Mouse (Mus musculus): ENCODE results near the gene Rgs9.
"Not testable (repeated sequence)": the region's sequence is repeated elsewhere in the genome, so short reads cannot be mapped to it uniquely, and the experiment has no call there.

Rgs9 gene

GRCm38 (mm10) chr11:109311885-109312605 is 14.1 kb upstream of the Rgs9 start:
- DNase-seq (ENCODE audit: low read depth in 2 of 2, low spot score in 2 of 2) = peak; percentile 46 to 58

GRCm38 (mm10) chr11:109305680-109306079 is 7.8 kb upstream of the Rgs9 start:
- no peak for DNase-seq (ENCODE audit: low read depth in 2 of 2, low spot score in 2 of 2)

- DNase-seq (ENCODE audit: low read depth in 2 of 2, low spot score in 2 of 2) = no peak
These were observed 4.4 kb upstream of the Rgs9 start for GRCm38 (mm10) chr11:109302338-109302737.

DNA sequence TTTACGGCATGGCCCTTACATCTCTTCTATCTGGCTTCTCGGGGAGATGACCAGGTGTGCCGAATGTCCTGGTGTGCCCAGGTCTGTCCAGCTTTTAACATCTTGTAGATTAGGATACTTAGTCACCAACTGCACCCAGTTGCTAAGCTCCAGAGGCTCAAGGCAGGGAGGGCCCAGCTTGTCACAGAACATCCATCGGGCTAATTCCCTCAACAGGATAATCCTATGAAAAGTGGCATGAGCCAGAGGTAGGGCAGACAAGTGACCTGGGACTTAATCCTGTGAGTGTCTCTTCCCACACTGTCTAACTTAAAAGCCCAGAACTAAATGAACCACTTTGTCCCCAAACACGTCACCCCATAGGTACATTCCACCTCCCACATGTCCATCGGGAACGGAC is 898 bp downstream of the Rgs9 start:
- DNase-seq (ENCODE audit: low read depth in 2 of 2, low spot score in 2 of 2) = no peak

DNA sequence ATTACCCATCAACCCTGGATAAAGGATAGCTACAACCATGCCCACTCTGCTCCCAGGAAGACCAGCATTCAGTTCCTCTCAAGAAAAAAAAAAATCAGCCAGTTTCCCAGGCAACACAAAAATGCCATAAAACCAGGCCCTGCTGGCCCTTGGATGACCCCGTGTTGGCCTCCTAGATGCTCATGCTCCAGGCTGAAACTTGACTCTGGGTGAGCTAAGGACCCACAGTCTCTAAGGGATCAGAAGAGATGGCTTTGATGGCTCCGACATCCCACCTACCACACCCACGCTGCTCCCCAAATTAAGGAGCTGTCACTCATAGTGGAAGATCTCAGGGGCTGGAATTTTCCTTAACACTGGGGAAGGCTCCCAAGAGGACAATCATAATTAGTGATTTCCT is 5.9 kb downstream of the Rgs9 start:
- DNase-seq (ENCODE audit: low read depth in 2 of 2, low spot score in 2 of 2) = no peak

- not testable (repeated sequence) for DNase-seq (ENCODE audit: low read depth in 2 of 2, low spot score in 2 of 2)
These were observed 8.6 kb downstream of the Rgs9 start for GRCm38 (mm10) chr11:109289378-109289777.

GRCm38 (mm10) chr11:109284811-109285210 is 13.1 kb downstream of the Rgs9 start:
- no peak for DNase-seq (ENCODE audit: low read depth in 2 of 2, low spot score in 2 of 2)

- no peak for DNase-seq (ENCODE audit: low read depth in 2 of 2, low spot score in 2 of 2)
These were observed 19.7 kb downstream of the Rgs9 start for GRCm38 (mm10) chr11:109278186-109278585.

GRCm38 (mm10) chr11:109271399-109271798 is 26.5 kb downstream of the Rgs9 start:
- no peak for DNase-seq (ENCODE audit: low read depth in 2 of 2, low spot score in 2 of 2)

- no peak for DNase-seq (ENCODE audit: low read depth in 2 of 2, low spot score in 2 of 2)
These were observed 27.6 kb downstream of the Rgs9 start for GRCm38 (mm10) chr11:109270366-109270765.

- no peak for DNase-seq (ENCODE audit: low read depth in 2 of 2, low spot score in 2 of 2)
These were observed 28.1 kb downstream of the Rgs9 start for GRCm38 (mm10) chr11:109269662-109270341.

DNA sequence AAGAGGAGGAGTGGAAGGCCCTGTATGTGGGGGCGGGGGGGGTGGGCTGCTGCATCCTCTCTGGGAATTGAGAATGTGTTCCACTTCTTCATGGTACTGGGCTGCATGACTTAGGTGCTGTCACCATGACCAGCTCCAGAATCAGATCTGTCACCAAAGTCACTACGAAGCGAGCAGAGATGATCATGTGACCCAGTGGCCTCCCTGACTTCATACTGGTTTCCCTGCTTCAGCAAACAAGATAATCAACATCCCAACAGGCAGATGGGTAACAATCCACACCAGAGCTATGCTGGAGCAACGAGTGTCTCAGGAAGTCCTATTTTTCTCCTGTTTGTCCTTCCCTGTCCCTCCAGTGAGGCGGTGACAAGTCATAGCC is 28.7 kb downstream of the Rgs9 start:
- DNase-seq (ENCODE audit: low read depth in 2 of 2, low spot score in 2 of 2) = no peak

- no peak for DNase-seq (ENCODE audit: low read depth in 2 of 2, low spot score in 2 of 2)
These were observed 31.6 kb downstream of the Rgs9 start for GRCm38 (mm10) chr11:109266161-109266910.

DNA sequence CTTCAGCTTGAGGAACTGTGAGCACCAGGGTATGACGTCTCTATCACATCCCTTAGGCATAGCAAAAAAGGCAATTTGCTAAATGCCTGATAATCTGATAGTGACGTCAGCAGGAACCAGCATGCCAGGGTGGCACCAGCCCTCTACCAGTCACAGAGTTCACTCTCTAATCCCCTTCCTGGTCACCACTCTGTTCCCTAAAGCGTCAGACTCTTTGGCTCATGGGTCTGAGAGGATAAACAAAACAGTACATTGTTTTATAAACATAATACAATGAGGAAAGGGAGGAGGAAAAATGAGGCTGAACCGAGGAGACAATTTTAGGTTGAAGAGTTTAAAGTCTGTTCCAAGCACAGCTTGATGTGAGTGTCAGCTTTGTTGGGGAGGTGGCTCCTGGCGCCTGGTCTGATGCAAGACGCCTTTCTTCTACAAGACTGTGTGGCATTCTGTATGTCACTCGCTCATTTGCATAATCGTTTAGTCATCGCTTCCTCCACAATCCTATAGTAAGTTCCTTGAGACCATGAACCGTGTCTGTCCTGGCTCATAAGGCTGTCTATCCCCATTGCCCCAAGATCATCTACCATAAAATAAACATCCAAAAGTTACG is 33.7 kb downstream of the Rgs9 start:
- DNase-seq (ENCODE audit: low read depth in 2 of 2, low spot score in 2 of 2) = no peak

DNA sequence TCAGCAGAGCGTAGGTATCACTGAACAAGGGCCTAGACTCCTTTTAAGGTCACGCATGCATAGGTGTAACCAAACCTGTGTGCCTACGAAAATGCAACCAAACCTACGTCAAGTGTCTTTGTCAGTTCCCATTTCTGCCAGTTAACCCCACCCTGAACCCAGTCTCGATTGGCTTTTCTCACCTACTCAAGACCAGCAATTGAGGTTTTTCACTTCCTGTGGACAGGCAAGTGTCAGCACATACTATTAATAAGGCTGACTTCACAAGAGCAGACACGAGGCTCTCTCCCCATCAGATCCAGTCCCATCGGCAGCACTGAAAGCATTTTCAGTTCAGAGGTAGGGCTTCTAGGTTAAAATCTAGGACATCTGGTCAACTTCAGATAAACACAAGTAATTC is 37.4 kb downstream of the Rgs9 start:
- DNase-seq (ENCODE audit: low read depth in 2 of 2, low spot score in 2 of 2) = no peak

- DNase-seq (ENCODE audit: low read depth in 2 of 2, low spot score in 2 of 2) = no peak
These were observed 38.7 kb downstream of the Rgs9 start for GRCm38 (mm10) chr11:109258941-109259910.

GRCm38 (mm10) chr11:109257824-109258223 is 40.1 kb downstream of the Rgs9 start:
- DNase-seq (ENCODE audit: low read depth in 2 of 2, low spot score in 2 of 2) = no peak

GRCm38 (mm10) chr11:109255022-109255421 is 42.9 kb downstream of the Rgs9 start:
- DNase-seq (ENCODE audit: low read depth in 2 of 2, low spot score in 2 of 2) = no peak

DNA sequence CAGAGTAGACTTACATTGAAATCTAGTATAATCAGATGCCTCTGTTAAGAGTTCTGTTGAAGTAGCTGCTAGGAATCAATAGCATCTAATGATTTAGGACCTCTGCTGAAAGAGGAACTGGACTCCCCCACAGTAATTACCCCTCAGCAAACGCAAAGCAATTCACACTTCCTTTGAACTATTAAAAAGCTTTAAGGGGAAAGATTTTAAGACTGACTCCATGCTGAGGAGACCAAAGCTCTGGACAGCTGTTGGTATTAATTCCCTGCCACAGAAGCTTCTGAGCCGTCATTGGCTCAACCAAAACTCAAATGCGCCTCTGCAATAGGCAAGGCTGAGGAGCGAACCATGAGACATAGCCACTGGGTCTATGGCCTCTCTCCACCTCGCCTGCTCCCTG is 45.4 kb downstream of the Rgs9 start:
- DNase-seq (ENCODE audit: low read depth in 2 of 2, low spot score in 2 of 2) = no peak

DNA sequence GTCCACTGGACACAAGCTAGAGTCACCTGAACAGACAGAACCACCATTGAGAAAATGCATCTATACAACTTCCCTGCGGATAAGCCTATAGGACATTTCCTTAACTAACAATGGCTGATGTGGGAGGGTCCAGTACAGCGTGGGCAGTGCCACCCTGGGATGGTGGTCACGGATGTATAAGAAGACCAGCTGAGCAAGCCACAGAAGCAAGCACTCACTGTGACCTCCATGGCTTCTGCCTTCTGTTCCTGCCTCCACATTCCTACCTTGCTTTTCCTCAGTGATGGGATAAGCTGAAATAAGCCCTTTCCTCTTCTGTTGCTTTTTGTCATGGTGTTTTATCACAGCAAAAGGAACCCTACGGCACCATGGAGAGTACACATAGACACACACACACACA is 47.4 kb downstream of the Rgs9 start:
- DNase-seq (ENCODE audit: low read depth in 2 of 2, low spot score in 2 of 2) = no peak

DNA sequence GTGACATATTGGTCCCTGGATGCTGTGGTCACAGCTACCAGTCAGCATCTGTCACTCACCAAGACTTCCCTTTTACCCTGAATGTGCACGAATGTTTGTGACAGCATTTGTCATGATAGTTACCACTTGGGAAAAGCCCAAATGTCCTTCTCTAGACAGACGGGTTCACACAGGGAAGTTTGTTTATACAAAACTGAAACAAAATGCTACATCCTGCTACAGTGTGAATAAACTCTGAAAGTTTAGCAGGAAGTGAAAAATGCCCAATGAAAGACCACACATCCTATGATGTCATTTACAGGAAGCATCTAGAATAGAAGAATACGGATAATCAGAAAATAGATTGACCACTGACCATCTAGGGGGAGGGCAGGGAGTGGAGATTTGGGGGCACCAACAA is 51.0 kb downstream of the Rgs9 start:
- DNase-seq (ENCODE audit: low read depth in 2 of 2, low spot score in 2 of 2) = no peak
